ENCODE assay signal across 8 mouse cellular contexts in the genomic region with DNA sequence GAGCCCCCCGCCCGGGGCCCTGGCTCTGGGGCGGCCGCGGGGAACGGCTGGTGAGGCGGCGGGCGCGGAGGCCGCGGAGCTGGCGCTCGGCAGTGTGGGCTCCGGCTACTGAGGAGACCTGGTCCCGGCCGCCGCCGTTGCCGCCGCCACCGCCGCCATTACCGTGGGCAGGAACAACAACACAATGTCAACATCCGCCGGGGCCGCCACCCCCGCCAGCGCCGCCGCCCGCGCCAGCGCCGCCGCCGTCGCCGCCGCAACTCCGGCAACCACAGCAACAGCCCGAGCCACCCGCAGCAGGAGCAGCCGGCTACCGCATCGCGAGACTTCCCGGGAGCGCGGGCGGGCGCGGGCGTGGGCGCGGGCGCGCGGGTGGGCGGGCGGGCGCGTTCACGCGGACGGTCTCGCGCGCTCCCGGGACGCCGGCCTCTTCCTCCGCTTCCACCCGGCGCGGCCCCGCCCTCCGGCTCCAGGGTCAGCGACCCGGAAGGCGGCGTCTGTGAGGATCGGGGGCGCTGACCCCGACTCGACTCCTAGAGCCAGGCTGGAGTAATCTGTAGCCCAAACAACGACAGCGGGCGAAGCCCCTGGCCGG. TPM values are rescaled to one million over a fixed set of nuclear protein-coding genes. Genes with fewer than 3 reads are reported as not detected.
DNase-seq lines count a peak whose midpoint lies in the region; ATAC-seq and TF ChIP-seq lines count a peak whose summit lies in the region.

Gene Chic2, minus strand, starts transcription at position 465 of the 595 bp plus-strand sequence.

- ATAC-seq in cerebellum, adult (ENCODE audit: insufficient number of reproducible peaks, low FRiP score, low TSS enrichment): peak; percentile 87
- ATAC-seq in forebrain, embryonic 14.5 days: peak; percentile 97
- ATAC-seq in neural tube, embryonic 14.5 days (ENCODE audit: low read depth): peak; percentile 96

- peak within 1 kb of the TSS; percentile 98 for H3K9ac ChIP-seq in forebrain, embryonic 14.5 days (ENCODE audit: low read length)
- H3K9ac ChIP-seq in neural tube, embryonic 14.5 days (replicated peaks; ENCODE audit: low read depth, low read length): peak within 1 kb of the TSS; percentile 95

- H3K36me3 ChIP-seq in E14TG2a.4 (ENCODE audit: insufficient read depth, low read length): no peaks in the 10 kb centered on the region
- H3K36me3 ChIP-seq in forebrain, embryonic 14.5 days (ENCODE audit: control insufficient read depth, insufficient read depth, low read length): no peaks in the 10 kb centered on the region
- no peaks in the 10 kb centered on the region for H3K36me3 ChIP-seq in neural tube, embryonic 14.5 days (ENCODE audit: control insufficient read depth, insufficient read depth, low read length)

- H3K4me3 ChIP-seq in E14TG2a.4 (replicated peaks; ENCODE audit: low read length): peak within 1 kb of the TSS; percentile 93
- H3K4me3 ChIP-seq in forebrain, embryonic 14.5 days (ENCODE audit: low read depth, low read length): peak within 1 kb of the TSS; percentile 89
- H3K4me3 ChIP-seq in neural tube, embryonic 14.5 days (ENCODE audit: low read depth, low read length): peak within 1 kb of the TSS; percentile 93

- intact Hi-C loops in heart, postnatal 14 days (cut with DNase I): no loop called here

- peak within 1 kb of the TSS; percentile 88 for H3K27ac ChIP-seq in forebrain, embryonic 14.5 days (ENCODE audit: low read depth, low read length)
- H3K27ac ChIP-seq in neural tube, embryonic 14.5 days (ENCODE audit: low read depth, low read length): peak within 1 kb of the TSS; percentile 87

- no peak for TF ChIP-seq CTCF in E14TG2a.4 (conservative IDR thresholded peaks at IDR 0.05; ENCODE audit: low read length)

- DNase-seq in forebrain, embryonic 14.5 days (ENCODE audit: low spot score): peak; percentile 82
- DNase-seq in heart, postnatal 14 days: peak; percentile 91 to 93
- DNase-seq in layer of hippocampus, adult 18-20 months (ENCODE audit: low spot score in 2 of 2): peak; percentile 72 to 83
- DNase-seq in lung, adult 18-20 months: peak; percentile 88 to 90
- DNase-seq in testis, postnatal 10 days (ENCODE audit: low spot score): peak; percentile 94

- H3K4me1 ChIP-seq in E14TG2a.4 (replicated peaks; ENCODE audit: low read depth, low read length): peaks cover 35% of the 10 kb centered on the region
- peaks cover 8% of the 10 kb centered on the region for H3K4me1 ChIP-seq in forebrain, embryonic 14.5 days (ENCODE audit: control insufficient read depth, insufficient read depth, low read length)
- H3K4me1 ChIP-seq in neural tube, embryonic 14.5 days (ENCODE audit: control insufficient read depth, insufficient read depth, low read length): peaks cover 13% of the 10 kb centered on the region

- H3K9me3 ChIP-seq in E14TG2a.4 (ENCODE audit: low read length): no peaks in the 10 kb centered on the region
- H3K9me3 ChIP-seq in forebrain, embryonic 14.5 days (replicated peaks; ENCODE audit: control insufficient read depth, low read length): 0 out of 2 replicates have a peak, but pooled peaks cover 2% of the 10 kb centered on the region
- H3K9me3 ChIP-seq in neural tube, embryonic 14.5 days (ENCODE audit: control insufficient read depth, low read length): no peaks in the 10 kb centered on the region

- under 1% methylated on average over 64 of the region's 90 CpGs for WGBS in forebrain, embryonic 14.5 days
- WGBS in neural tube, embryonic 14.5 days: under 1% methylated on average over 42 of the region's 90 CpGs

- peak within 1 kb of the TSS; percentile 85 for H3K4me2 ChIP-seq in forebrain, embryonic 14.5 days (ENCODE audit: low read length)
- peak within 1 kb of the TSS; percentile 89 for H3K4me2 ChIP-seq in neural tube, embryonic 14.5 days (ENCODE audit: low read depth, low read length)

- peaks cover 23% of the 10 kb centered on the region for H3K27me3 ChIP-seq in E14TG2a.4 (ENCODE audit: insufficient read depth, low read length)
- 0 out of 2 replicates have a peak, but pooled peaks cover 4% of the 10 kb centered on the region for H3K27me3 ChIP-seq in forebrain, embryonic 14.5 days (replicated peaks; ENCODE audit: control insufficient read depth, insufficient read depth, low read length)
- 0 out of 2 replicates have a peak, but pooled peaks cover 4% of the 10 kb centered on the region for H3K27me3 ChIP-seq in neural tube, embryonic 14.5 days (ENCODE audit: control insufficient read depth, insufficient read depth, low read length)

RNA-seq across cellular contexts. Expression of gene Chic2, which starts in this region (rescaled TPM):
- 40.6 and 48.0 TPM in 2 replicates for polyA plus RNA-seq in forebrain, embryonic 14.5 days (2014; fragmentation: Nextera tagmentation; extraction: Ambion mirVana)
- total RNA-seq in heart, postnatal 14 days (2021): 10 to 100 TPM; 22.2 to 23.5 TPM
- 10 to 100 TPM; 14.8 to 20.5 TPM for total RNA-seq in layer of hippocampus, adult 18-20 months (2021)
- 50.1 and 57.8 TPM in 2 replicates for polyA plus RNA-seq in neural tube, embryonic 14.5 days (2014; fragmentation: Nextera tagmentation; extraction: Ambion mirVana)

Comparison
In these comparisons a context has a peak if more than half of its experiments do, and no peak if none do; other contexts are left out.
1. Peak in every context shown above with its lines: DNase-seq, ATAC-seq, H3K4me3 ChIP-seq and H3K27ac ChIP-seq.